Mouse (Mus musculus): ENCODE data around the gene Lrguk. TPM values are rescaled to one million over a fixed set of nuclear protein-coding genes. Genes with fewer than 3 reads are reported as not detected.

Lrguk gene
- polyA plus RNA-seq, 1 experiment from 2014 or later: 1.3 TPM

- Histone ChIP-seq H3K4me3 (ENCODE audit: low read depth, low read length) (no peak overlapping the region), H3K4me2 (ENCODE audit: low read depth, low read length) (no peak overlapping the region), H3K9me3 (ENCODE audit: control insufficient read depth, low read length) (no peaks in the 10 kb centered on the region), H3K4me1 (ENCODE audit: control insufficient read depth, insufficient read depth, low read length) (0 out of 2 replicates have a peak, but pooled peaks cover 4% of the 10 kb centered on the region), H3K27me3 (ENCODE audit: control insufficient read depth, insufficient read depth, low read length) (no peaks in the 10 kb centered on the region), H3K9ac (replicated peaks; ENCODE audit: low read depth, low read length) (no peak overlapping the region), H3K36me3 (ENCODE audit: control insufficient read depth, insufficient read depth, low read length) (no peaks in the 10 kb centered on the region), H3K27ac (ENCODE audit: low read depth, low read length) (no peak overlapping the region)
- WGBS: 78% methylated on average over 12 of the region's 12 CpGs
- no peak for ATAC-seq (ENCODE audit: low read depth)
These were observed 144.0 kb downstream of the Lrguk start for GRCm38 (mm10) chr6:34173251-34173650.

GRCm38 (mm10) chr6:34174715-34175114 lies 145.5 kb downstream of the Lrguk start:
- 94% methylated on average over 8 of the region's 8 CpGs for WGBS
- no peak for ATAC-seq (ENCODE audit: low read depth)
- no peak overlapping the region for H3K9ac ChIP-seq (replicated peaks; ENCODE audit: low read depth, low read length)

GRCm38 (mm10) chr6:34176111-34176863 lies 147.0 kb downstream of the Lrguk start:
- Histone ChIP-seq H3K4me2 (ENCODE audit: low read depth, low read length) (peak overlapping the region; percentile 69), H3K27ac (ENCODE audit: low read depth, low read length) (peak overlapping the region; percentile 77), H3K4me1 (ENCODE audit: control insufficient read depth, insufficient read depth, low read length) (0 out of 2 replicates have a peak, but pooled peaks cover 4% of the 10 kb centered on the region), H3K9me3 (ENCODE audit: control insufficient read depth, low read length) (no peaks in the 10 kb centered on the region), H3K4me3 (ENCODE audit: low read depth, low read length) (peak overlapping the region; percentile 78), H3K36me3 (ENCODE audit: control insufficient read depth, insufficient read depth, low read length) (no peaks in the 10 kb centered on the region), H3K9ac (replicated peaks; ENCODE audit: low read depth, low read length) (peak overlapping the region; percentile 80), H3K27me3 (ENCODE audit: control insufficient read depth, insufficient read depth, low read length) (no peaks in the 10 kb centered on the region)
- peak; percentile 85 for ATAC-seq (ENCODE audit: low read depth)
- 3% methylated on average over 29 of the region's 29 CpGs for WGBS

More at GRCm38 (mm10) chr6:34174715-34175114, 145.5 kb downstream of the Lrguk start:
- 0 out of 2 replicates have a peak, but pooled peaks cover 4% of the 10 kb centered on the region for H3K4me1 ChIP-seq (ENCODE audit: control insufficient read depth, insufficient read depth, low read length)
- no peak overlapping the region for H3K4me2 ChIP-seq (ENCODE audit: low read depth, low read length)
- no peaks in the 10 kb centered on the region for H3K36me3 ChIP-seq (ENCODE audit: control insufficient read depth, insufficient read depth, low read length)
- H3K4me3 ChIP-seq (ENCODE audit: low read depth, low read length): no peak overlapping the region
- no peak overlapping the region for H3K27ac ChIP-seq (ENCODE audit: low read depth, low read length)
- H3K27me3 ChIP-seq (ENCODE audit: control insufficient read depth, insufficient read depth, low read length): no peaks in the 10 kb centered on the region
- H3K9me3 ChIP-seq (ENCODE audit: control insufficient read depth, low read length): no peaks in the 10 kb centered on the region

GRCm38 (mm10) chr6:34176864-34177247 lies 147.6 kb downstream of the Lrguk start, which contains the start of gene Slc35b4:
Gene Slc35b4, minus strand, starts transcription at chr6:34177111.
- 1% methylated on average over 29 of the region's 29 CpGs for WGBS
- peak within 1 kb of the TSS; percentile 78 for H3K4me3 ChIP-seq (ENCODE audit: low read depth, low read length)
- H3K9ac ChIP-seq (replicated peaks; ENCODE audit: low read depth, low read length): peak within 1 kb of the TSS; percentile 80
- H3K27ac ChIP-seq (ENCODE audit: low read depth, low read length): peak within 1 kb of the TSS; percentile 77
- H3K36me3 ChIP-seq (ENCODE audit: control insufficient read depth, insufficient read depth, low read length): no peaks in the 10 kb centered on the region
- H3K4me1 ChIP-seq (ENCODE audit: control insufficient read depth, insufficient read depth, low read length): 0 out of 2 replicates have a peak, but pooled peaks cover 4% of the 10 kb centered on the region
- peak within 1 kb of the TSS; percentile 69 for H3K4me2 ChIP-seq (ENCODE audit: low read depth, low read length)
- H3K27me3 ChIP-seq (ENCODE audit: control insufficient read depth, insufficient read depth, low read length): no peaks in the 10 kb centered on the region
- ATAC-seq (ENCODE audit: low read depth): peak; percentile 100
- no peaks in the 10 kb centered on the region for H3K9me3 ChIP-seq (ENCODE audit: control insufficient read depth, low read length)

GRCm38 (mm10) chr6:34179007-34179406 lies 149.8 kb downstream of the Lrguk start:
- WGBS: 83% methylated on average over 3 of the region's 3 CpGs
- Histone ChIP-seq H3K27ac (ENCODE audit: low read depth, low read length) (no peak overlapping the region), H3K9ac (replicated peaks; ENCODE audit: low read depth, low read length) (no peak overlapping the region), H3K27me3 (ENCODE audit: control insufficient read depth, insufficient read depth, low read length) (no peaks in the 10 kb centered on the region), H3K4me3 (ENCODE audit: low read depth, low read length) (no peak overlapping the region), H3K4me1 (ENCODE audit: control insufficient read depth, insufficient read depth, low read length) (0 out of 2 replicates have a peak, but pooled peaks cover 4% of the 10 kb centered on the region), H3K36me3 (ENCODE audit: control insufficient read depth, insufficient read depth, low read length) (no peaks in the 10 kb centered on the region), H3K4me2 (ENCODE audit: low read depth, low read length) (no peak overlapping the region), H3K9me3 (ENCODE audit: control insufficient read depth, low read length) (no peaks in the 10 kb centered on the region)
- no peak for ATAC-seq (ENCODE audit: low read depth)

GRCm38 (mm10) chr6:34179911-34180310 lies 150.7 kb downstream of the Lrguk start:
- Histone ChIP-seq H3K27me3 (ENCODE audit: control insufficient read depth, insufficient read depth, low read length) (no peaks in the 10 kb centered on the region), H3K4me3 (ENCODE audit: low read depth, low read length) (no peak overlapping the region), H3K9ac (replicated peaks; ENCODE audit: low read depth, low read length) (no peak overlapping the region), H3K4me2 (ENCODE audit: low read depth, low read length) (no peak overlapping the region), H3K27ac (ENCODE audit: low read depth, low read length) (no peak overlapping the region), H3K9me3 (ENCODE audit: control insufficient read depth, low read length) (no peaks in the 10 kb centered on the region), H3K4me1 (ENCODE audit: control insufficient read depth, insufficient read depth, low read length) (0 out of 2 replicates have a peak, but pooled peaks cover 4% of the 10 kb centered on the region), H3K36me3 (ENCODE audit: control insufficient read depth, insufficient read depth, low read length) (no peaks in the 10 kb centered on the region)
- 95% methylated on average over 4 of the region's 4 CpGs for WGBS
- no peak for ATAC-seq (ENCODE audit: low read depth)

- no peaks in the 10 kb centered on the region for H3K27me3 ChIP-seq (ENCODE audit: control insufficient read depth, insufficient read depth, low read length)
- H3K4me3 ChIP-seq (ENCODE audit: low read depth, low read length): no peak overlapping the region
- no peaks in the 10 kb centered on the region for H3K9me3 ChIP-seq (ENCODE audit: control insufficient read depth, low read length)
- no peak overlapping the region for H3K27ac ChIP-seq (ENCODE audit: low read depth, low read length)
- H3K4me2 ChIP-seq (ENCODE audit: low read depth, low read length): no peak overlapping the region
- no peaks in the 10 kb centered on the region for H3K36me3 ChIP-seq (ENCODE audit: control insufficient read depth, insufficient read depth, low read length)
- no peak overlapping the region for H3K9ac ChIP-seq (replicated peaks; ENCODE audit: low read depth, low read length)
- no peaks in the 10 kb centered on the region for H3K4me1 ChIP-seq (ENCODE audit: control insufficient read depth, insufficient read depth, low read length)
- ATAC-seq (ENCODE audit: low read depth): no peak
- 80% methylated on average over 3 of the region's 3 CpGs for WGBS
These were observed 152.7 kb downstream of the Lrguk start for GRCm38 (mm10) chr6:34181961-34182360.

- ATAC-seq (ENCODE audit: low read depth): no peak
- Histone ChIP-seq H3K36me3 (ENCODE audit: control insufficient read depth, insufficient read depth, low read length) (no peaks in the 10 kb centered on the region), H3K4me2 (ENCODE audit: low read depth, low read length) (no peak overlapping the region), H3K9ac (replicated peaks; ENCODE audit: low read depth, low read length) (no peak overlapping the region), H3K4me3 (ENCODE audit: low read depth, low read length) (no peak overlapping the region), H3K27ac (ENCODE audit: low read depth, low read length) (no peak overlapping the region), H3K27me3 (ENCODE audit: control insufficient read depth, insufficient read depth, low read length) (no peaks in the 10 kb centered on the region), H3K4me1 (ENCODE audit: control insufficient read depth, insufficient read depth, low read length) (no peaks in the 10 kb centered on the region), H3K9me3 (ENCODE audit: control insufficient read depth, low read length) (no peaks in the 10 kb centered on the region)
- WGBS: 90% methylated on average over 3 of the region's 3 CpGs
These were observed 154.1 kb downstream of the Lrguk start for GRCm38 (mm10) chr6:34183326-34183725.

Measured in neural tube, embryonic 14.5 days (tissue).